8 mouse cellular contexts compared by ENCODE assay signal in the genomic region with DNA sequence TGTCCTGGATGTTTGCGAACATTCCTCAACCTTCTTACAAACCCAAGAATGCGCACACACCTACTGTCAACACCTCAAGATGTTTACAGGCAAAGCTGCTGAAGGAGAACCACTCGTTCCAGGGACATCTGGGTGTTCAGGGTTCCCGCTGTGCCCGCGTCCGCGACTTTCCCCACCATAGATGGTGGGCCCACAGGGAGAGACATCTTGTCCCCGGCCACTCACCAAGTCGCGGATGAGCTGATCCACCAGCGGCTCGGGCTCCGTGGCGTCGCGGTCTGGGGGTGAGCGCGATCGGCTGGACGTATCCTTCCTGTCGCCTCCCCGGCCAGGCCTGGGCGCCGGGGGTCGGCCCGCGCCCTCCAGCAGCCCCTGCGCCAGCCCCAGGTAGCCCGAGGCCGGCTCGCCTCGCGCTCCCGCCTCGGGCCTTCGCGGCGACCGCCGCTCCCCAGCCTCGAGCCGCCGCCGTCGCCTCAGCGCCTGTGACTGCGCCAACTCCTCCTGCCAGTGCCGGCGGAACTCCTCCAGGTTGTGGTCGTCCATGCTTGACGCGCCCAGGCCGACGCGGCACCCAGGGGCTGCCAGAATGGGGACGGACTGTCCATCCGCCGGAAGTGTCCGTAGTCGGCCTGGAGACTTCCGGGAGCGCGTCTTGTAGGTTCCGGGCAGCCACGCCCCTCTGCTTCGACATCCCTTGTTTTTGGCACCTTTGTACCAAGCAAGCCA. TPM values are rescaled to one million over a fixed set of nuclear protein-coding genes. Genes with fewer than 3 reads are reported as not detected.
DNase-seq lines count a peak whose midpoint lies in the region; ATAC-seq lines count a peak whose summit lies in the region.

A gene (minus strand): TSS at position 626 of the 726 bp plus-strand sequence.

- H3K9ac ChIP-seq in hindbrain, embryonic 16.5 days (ENCODE audit: low read depth, low read length) = peak within 1 kb of the TSS; percentile 94

- H3K79me2 ChIP-seq in macrophage (ENCODE audit: inconsistent target) = peaks cover 50% of the 10 kb centered on the region

- no peaks in the 10 kb centered on the region for H3K9me3 ChIP-seq in hindbrain, embryonic 16.5 days (ENCODE audit: control insufficient read depth, low read length)

- no peaks in the 10 kb centered on the region for H3K36me3 ChIP-seq in hindbrain, embryonic 16.5 days (ENCODE audit: control insufficient read depth, insufficient read depth, low read length)
- no peaks in the 10 kb centered on the region for H3K36me3 ChIP-seq in macrophage (ENCODE audit: inconsistent target)

- ATAC-seq in hindbrain, embryonic 16.5 days = peak; percentile 91

- DNase-seq in WW6 (ENCODE audit: low read depth, low spot score) = peak; percentile 58
- peak; percentile 86 to 93 for DNase-seq in cerebellum, postnatal 4 days (ENCODE audit: low spot score in 2 of 2)
- peak; percentile 88 for DNase-seq in gastrocnemius, adult 18-20 months (ENCODE audit: low spot score)
- DNase-seq in left cerebral cortex, adult 18-20 months (ENCODE audit: low spot score in 2 of 2) = peak; percentile 85
- DNase-seq in right cerebral cortex, adult 18-20 months = peak; percentile 86
- peak; percentile 88 for DNase-seq in urinary bladder, postnatal 14 days (ENCODE audit: low spot score)

- H3K27ac ChIP-seq in hindbrain, embryonic 16.5 days (ENCODE audit: low read depth, low read length) = peak within 1 kb of the TSS; percentile 51; the same call in 1 of the 2 replicates
- H3K27ac ChIP-seq in macrophage = no peak within 1 kb of the TSS

- WGBS in hindbrain, embryonic 16.5 days = under 1% methylated on average over 61 of the region's 67 CpGs
- WGBS in macrophage (ENCODE audit: missing documents) = 1% methylated on average over 66 of the region's 67 CpGs

- H3K27me3 ChIP-seq in hindbrain, embryonic 16.5 days (replicated peaks; ENCODE audit: control insufficient read depth, insufficient read depth, low read length) = no peaks in the 10 kb centered on the region

- H3K4me2 ChIP-seq in hindbrain, embryonic 16.5 days (ENCODE audit: low read length) = peak within 1 kb of the TSS; percentile 77

- peak within 1 kb of the TSS; percentile 94 for H3K4me3 ChIP-seq in hindbrain, embryonic 16.5 days (ENCODE audit: low read length)
- H3K4me3 ChIP-seq in macrophage (ENCODE audit: inconsistent target) = peak within 1 kb of the TSS; percentile 59

- peaks cover 15% of the 10 kb centered on the region for H3K4me1 ChIP-seq in hindbrain, embryonic 16.5 days (ENCODE audit: control insufficient read depth, insufficient read depth, low read depth, low read length)

RNA-seq across cellular contexts. Expression of the gene that starts here (rescaled TPM):
- total RNA-seq in gastrocnemius, adult 18-20 months (2021) = 10 to 100 TPM; 20.5 to 21.1 TPM
- polyA plus RNA-seq in hindbrain, embryonic 16.5 days (2015; fragmentation: Nextera tagmentation; extraction: Ambion mirVana) = 18.7 and 21.6 TPM in 2 replicates
- 10 to 100 TPM; 31.9 to 32.0 TPM for total RNA-seq in left cerebral cortex, adult 18-20 months (2021)
- 10 to 100 TPM; 15.7 to 52.4 (median 27.3) TPM for total RNA-seq in macrophage (2018; cell fraction: chromatin; rRNA removed)
- total RNA-seq in macrophage (2018; cell fraction: cytosol; rRNA removed) = 10 to 100 TPM; 15.3 to 26.0 (median 21.2) TPM
- 10 to 100 TPM; 13.6 to 37.8 (median 24.1) TPM for total RNA-seq in macrophage (2018; cell fraction: nucleus; rRNA removed)
- polyA plus RNA-seq in macrophage (2018) = 12.7 to 25.2 TPM (median 16.7 TPM) in 3 replicates
